Mouse (Mus musculus) heart, postnatal 14 days (tissue): ENCODE data around the gene Fbxl16. TPM values are rescaled to one million over a fixed set of nuclear protein-coding genes. Genes with fewer than 3 reads are reported as not detected.

Source experiments
- DNase-seq, 2 experiments: peaks; one replicate each; pipeline ENCODE4 v3.0.0; 2021 to 2022
- intact Hi-C: fragments of 180-260 bp; cut with DNase I; formaldehyde crosslinking; loops from one replicate; pipeline ENCODE4 v1.15.1; 2025
- microRNA-seq, 2 experiments: library from miRNA; unstranded; fragments of <30 nt; microRNA quantifications; one replicate each; pipeline ENCODE4 v1.2.0; 2021 to 2022
- total RNA-seq, 2 experiments: library from RNA; stranded (reverse); gene quantifications; 2 replicates each; pipeline ENCODE4 v1.2.3; 2021

Fbxl16 gene
- total RNA-seq, 2 experiments from 2014 or later = 1.00 to 1.2 TPM

- intact Hi-C loops = loop anchor here (5.0 kb wide), 1 partner anchor 97 kb away; the partner anchor contains the start of gene Narfl
Observed at GRCm38 (mm10) chr17:25869498-25869897, 60.6 kb downstream of the Fbxl16 start.

GRCm38 (mm10) chr17:25869954-25870353, 61.1 kb downstream of the Fbxl16 start:
- intact Hi-C loops = loop anchor here (5.0 kb wide), 1 partner anchor 98 kb away; the partner anchor contains the start of gene Narfl
- DNase-seq = no peak

More at GRCm38 (mm10) chr17:25869498-25869897, 60.6 kb downstream of the Fbxl16 start:
- DNase-seq = no peak

Small RNA genes lying within 50 kb of the gene (microRNA-seq; reads per million reads assigned to microRNA genes)
- gene Mir3082 = 1.1 to 2.8 reads per million in 2 experiments
- gene Mir6966 = 3.2 to 4.1 reads per million in 2 experiments

Other genes with a start within 250 kb of the Fbxl16 start
- gene Sox8, start 238.4 kb upstream of the Fbxl16 start, total RNA-seq = under 1 TPM; 0.56 to 0.67 TPM
- gene Lmf1, start 230.0 kb upstream of the Fbxl16 start, total RNA-seq = 10 to 100 TPM; 26.2 to 28.0 TPM
- 1 to 10 TPM; 1.7 to 2.1 TPM for gene Gng13, start 91.9 kb upstream of the Fbxl16 start, total RNA-seq
- 1 to 10 TPM; 1.1 to 4.4 TPM for gene Chtf18, start 81.7 kb upstream of the Fbxl16 start, total RNA-seq
- 1 to 10 TPM; 5.0 to 5.4 TPM for gene Rpusd1, start 81.4 kb upstream of the Fbxl16 start, total RNA-seq
- gene Mslnl, start 73.0 kb upstream of the Fbxl16 start, total RNA-seq = not detected
- 10 to 100 TPM; 30.0 to 34.5 TPM for gene Msln, start 54.7 kb upstream of the Fbxl16 start, total RNA-seq
- gene Narfl, start 35.3 kb upstream of the Fbxl16 start, total RNA-seq = 10 to 100 TPM; 44.8 TPM
- gene Haghl, start 23.4 kb upstream of the Fbxl16 start, total RNA-seq = 10 to 100 TPM; 15.0 to 15.1 TPM
- under 1 TPM in 1 of 2 experiments, not detected in 1; 0.17 TPM for gene Ccdc78, start 22.5 kb upstream of the Fbxl16 start, total RNA-seq
- gene Fam173a, start 16.2 kb upstream of the Fbxl16 start, total RNA-seq = 10 to 100 TPM; 36.4 to 37.4 TPM
- not detected for gene AC134908.4, start 13.4 kb upstream of the Fbxl16 start, total RNA-seq
- 10 to 100 TPM; 67.1 to 74.7 TPM for gene Metrn, start 11.9 kb upstream of the Fbxl16 start, total RNA-seq
- gene Wdr24, start 14.5 kb downstream of the Fbxl16 start, total RNA-seq = 10 to 100 TPM; 10.5 to 11.0 TPM
- 10 to 100 TPM; 33.1 to 34.1 TPM for gene Jmjd8, start 19.8 kb downstream of the Fbxl16 start, total RNA-seq
- 100 to 1,000 TPM; 106 to 109 TPM for gene Stub1, start 24.3 kb downstream of the Fbxl16 start, total RNA-seq
- gene Rhbdl1, start 28.2 kb downstream of the Fbxl16 start, total RNA-seq = 1 to 10 TPM; 2.5 to 3.1 TPM
- 1 to 10 TPM; 2.9 to 3.0 TPM for gene Gm20683, start 32.7 kb downstream of the Fbxl16 start, total RNA-seq
- gene Rhot2, start 35.8 kb downstream of the Fbxl16 start, total RNA-seq = 100 to 1,000 TPM; 103 to 105 TPM
- gene Wdr90, start 52.4 kb downstream of the Fbxl16 start, total RNA-seq = 1 to 10 TPM; 5.2 to 5.7 TPM
- 100 to 1,000 TPM; 226 to 230 TPM for gene Mcrip2, start 59.7 kb downstream of the Fbxl16 start, total RNA-seq
- 10 to 100 TPM; 11.3 to 13.2 TPM for gene Mettl26, start 66.0 kb downstream of the Fbxl16 start, total RNA-seq
- gene Wfikkn1, start 71.8 kb downstream of the Fbxl16 start, total RNA-seq = under 1 TPM; 0.91 to 1.00 TPM
- 10 to 100 TPM; 14.4 to 20.0 TPM for gene Rab40c, start 110.6 kb downstream of the Fbxl16 start, total RNA-seq
- 10 to 100 TPM; 60.6 to 62.7 TPM for gene Pigq, start 135.9 kb downstream of the Fbxl16 start, total RNA-seq
- gene Nhlrc4, start 135.9 kb downstream of the Fbxl16 start, total RNA-seq = under 1 TPM in 1 of 2 experiments, not detected in 1; 0.17 TPM
- not detected for gene A930017K11Rik, start 143.5 kb downstream of the Fbxl16 start, total RNA-seq
- 10 to 100 TPM; 11.4 to 13.1 TPM for gene Capn15, start 176.7 kb downstream of the Fbxl16 start, total RNA-seq